Mouse (Mus musculus) limb, embryonic 12.5 days (tissue): ENCODE data around the gene Spsb4. TPM values are rescaled to one million over a fixed set of nuclear protein-coding genes. Genes with fewer than 3 reads are reported as not detected.
A peak's percentile ranks its signal among the peaks of the same experiment; 100 is the strongest.
"Not testable (repeated sequence)": the region's sequence is repeated elsewhere in the genome, so short reads cannot be mapped to it uniquely, and the experiment has no call there.

Experiments
- ATAC-seq: fragments of 200-750 bp; cut with Nextera tagmentation; 2 replicates; pipeline ENCODE4 v1.8.0; 2017; ENCODE audit warnings: low read depth, moderate TSS enrichment; ENCODE audit not compliant: insufficient number of reproducible peaks, insufficient read depth, low FRiP score, low TSS enrichment
- H3K27ac ChIP-seq: fragments of 300-500 bp; sonication (generic); 2 replicates; pipeline ENCODE4 v1.5.1; 2016; ENCODE audit warnings: mild to moderate bottlenecking, moderate library complexity
- H3K27me3 ChIP-seq: fragments of 300-500 bp; sonication (generic); 2 replicates; pipeline ENCODE4 v1.6.1; 2016; ENCODE audit warnings: mild to moderate bottlenecking, moderate library complexity
- H3K36me3 ChIP-seq: fragments of 300-500 bp; sonication (generic); 2 replicates; pipeline ENCODE4 v1.6.1; 2016; ENCODE audit warnings: mild to moderate bottlenecking, moderate library complexity
- H3K4me1 ChIP-seq: fragments of 300-500 bp; sonication (generic); replicated peaks from 2 replicates; pipeline ENCODE4 v1.6.1; 2016
- H3K4me2 ChIP-seq: fragments of 300-500 bp; sonication (generic); 2 replicates; pipeline ENCODE4 v1.6.1; 2016; ENCODE audit warnings: mild to moderate bottlenecking, moderate library complexity
- H3K4me3 ChIP-seq: fragments of 300-500 bp; sonication (generic); replicated peaks from 2 replicates; pipeline ENCODE4 v1.5.1; 2016; ENCODE audit warnings: mild to moderate bottlenecking
- H3K9ac ChIP-seq: fragments of 300-500 bp; sonication (generic); replicated peaks from 2 replicates; pipeline ENCODE4 v1.6.1; 2016; ENCODE audit warnings: mild to moderate bottlenecking, moderate library complexity
- H3K9me3 ChIP-seq: fragments of 300-500 bp; sonication (generic); 2 replicates; pipeline ENCODE4 v1.6.1; 2016; ENCODE audit warnings: mild to moderate bottlenecking, moderate library complexity
- WGBS: fragments of 180-500 bp; shearing (Covaris S2); methylation state at CpG from one replicate; pipeline ENCODE4 v1.1.7; 2016; 5-methylcytosine and 5-hydroxymethylcytosine counted together
- polyA plus RNA-seq: library from polyadenylated mRNA; unstranded; fragments of >200 nt; fragmentation: Nextera tagmentation; extraction: Ambion mirVana; gene quantifications from 2 replicates; pipeline ENCODE4 v1.2.1, GENCODE M21; 2016

The Spsb4 gene
- polyA plus RNA-seq, 1 experiment from 2014 or later = 60.8 TPM

- Histone ChIP-seq H3K4me2 (no peak overlapping the region), H3K36me3 (no peaks in the 10 kb centered on the region), H3K4me1 (peaks cover 54% of the 10 kb centered on the region), H3K27me3 (peaks cover 4% of the 10 kb centered on the region), H3K4me3 (no peak overlapping the region), H3K27ac (no peak overlapping the region), H3K9ac (no peak overlapping the region), H3K9me3 (no peaks in the 10 kb centered on the region)
- 75% methylated on average over 9 of the region's 9 CpGs for WGBS
- no peak for ATAC-seq
Observed at GRCm38 (mm10) chr9:96952310-96952975, 66.2 kb downstream of the Spsb4 start.

- Histone ChIP-seq H3K27me3 (peaks cover 4% of the 10 kb centered on the region), H3K4me1 (peaks cover 39% of the 10 kb centered on the region), H3K27ac (no peak overlapping the region), H3K4me3 (no peak overlapping the region), H3K36me3 (no peaks in the 10 kb centered on the region), H3K9ac (no peak overlapping the region), H3K4me2 (no peak overlapping the region), H3K9me3 (no peaks in the 10 kb centered on the region)
- no peak for ATAC-seq
- 92% methylated on average over 9 of the region's 9 CpGs for WGBS
Observed at GRCm38 (mm10) chr9:96949551-96949950, 69.1 kb downstream of the Spsb4 start.

- ATAC-seq = 0 out of 2 replicates have a peak, but pooled peaks have one; percentile 45
- Histone ChIP-seq H3K4me3 (no peak overlapping the region), H3K4me1 (peaks cover 37% of the 10 kb centered on the region), H3K36me3 (peaks cover 6% of the 10 kb centered on the region), H3K9me3 (no peaks in the 10 kb centered on the region), H3K27me3 (peaks cover 4% of the 10 kb centered on the region), H3K9ac (no peak overlapping the region), H3K27ac (no peak overlapping the region), H3K4me2 (no peak overlapping the region)
- WGBS = 72% methylated on average over 5 of the region's 5 CpGs
Observed at GRCm38 (mm10) chr9:96948546-96948945, 70.1 kb downstream of the Spsb4 start.

- 82% methylated on average over 5 of the region's 5 CpGs for WGBS
- ATAC-seq = no peak
- Histone ChIP-seq H3K4me2 (no peak overlapping the region), H3K27ac (no peak overlapping the region), H3K9ac (no peak overlapping the region), H3K4me1 (peaks cover 32% of the 10 kb centered on the region), H3K27me3 (peaks cover 4% of the 10 kb centered on the region), H3K36me3 (peaks cover 18% of the 10 kb centered on the region), H3K4me3 (no peak overlapping the region), H3K9me3 (no peaks in the 10 kb centered on the region)
Observed at GRCm38 (mm10) chr9:96947171-96947570, 71.5 kb downstream of the Spsb4 start.

GRCm38 (mm10) chr9:96944517-96944916 lies 74.1 kb downstream of the Spsb4 start:
- no peak for ATAC-seq
- Histone ChIP-seq H3K4me1 (peaks cover 28% of the 10 kb centered on the region), H3K9me3 (peaks cover 14% of the 10 kb centered on the region), H3K4me2 (no peak overlapping the region), H3K36me3 (peaks cover 35% of the 10 kb centered on the region), H3K4me3 (no peak overlapping the region), H3K27me3 (peaks cover under 1% of the 10 kb centered on the region), H3K27ac (peak overlapping the region; percentile 35; the same call in 1 of the 2 replicates), H3K9ac (no peak overlapping the region)
- 71% methylated on average over 16 of the region's 16 CpGs for WGBS

GRCm38 (mm10) chr9:96942975-96943374 lies 75.7 kb downstream of the Spsb4 start:
- peaks cover 14% of the 10 kb centered on the region for H3K9me3 ChIP-seq
- no peaks in the 10 kb centered on the region; the same call in 1 of the 2 replicates for H3K27me3 ChIP-seq
- H3K9ac ChIP-seq = no peak overlapping the region
- 89% methylated on average over 3 of the region's 3 CpGs for WGBS
- no peak overlapping the region for H3K27ac ChIP-seq
- H3K4me3 ChIP-seq = no peak overlapping the region
- H3K36me3 ChIP-seq = peaks cover 35% of the 10 kb centered on the region
- no peak overlapping the region for H3K4me2 ChIP-seq
- peaks cover 24% of the 10 kb centered on the region for H3K4me1 ChIP-seq
- no peak; the same call in 1 of the 2 replicates for ATAC-seq

- H3K4me2 ChIP-seq = no peak overlapping the region
- peaks cover 31% of the 10 kb centered on the region for H3K36me3 ChIP-seq
- H3K9ac ChIP-seq = 0 out of 2 replicates have a peak overlapping the region, but pooled peaks have one; percentile 12
- no peak overlapping the region for H3K4me3 ChIP-seq
- H3K27ac ChIP-seq = no peak overlapping the region
- H3K4me1 ChIP-seq = peaks cover 15% of the 10 kb centered on the region
- no peaks in the 10 kb centered on the region; the same call in 1 of the 2 replicates for H3K27me3 ChIP-seq
- H3K9me3 ChIP-seq = peaks cover 16% of the 10 kb centered on the region
- ATAC-seq = no peak
- WGBS = 61% methylated on average over 5 of the region's 5 CpGs
Observed at GRCm38 (mm10) chr9:96938887-96939286, 79.8 kb downstream of the Spsb4 start.

GRCm38 (mm10) chr9:96936427-96936826 lies 82.2 kb downstream of the Spsb4 start:
- not testable (repeated sequence) for H3K4me3 ChIP-seq, ATAC-seq, H3K4me2 ChIP-seq, H3K27ac ChIP-seq, H3K9ac ChIP-seq, H3K36me3 ChIP-seq, H3K27me3 ChIP-seq
- H3K4me1 ChIP-seq = peaks cover 15% of the 10 kb centered on the region
- H3K9me3 ChIP-seq = peaks cover 15% of the 10 kb centered on the region
- 88% methylated on average over 2 of the region's 2 CpGs for WGBS

GRCm38 (mm10) chr9:96935556-96936300 lies 82.9 kb downstream of the Spsb4 start:
- Histone ChIP-seq H3K27ac (no peak overlapping the region), H3K36me3 (peaks cover 2% of the 10 kb centered on the region), H3K27me3 (no peaks in the 10 kb centered on the region; the same call in 1 of the 2 replicates), H3K4me2 (no peak overlapping the region), H3K9me3 (peaks cover 11% of the 10 kb centered on the region), H3K9ac (no peak overlapping the region), H3K4me3 (no peak overlapping the region), H3K4me1 (peaks cover 15% of the 10 kb centered on the region)
- WGBS = 60% methylated on average over 15 of the region's 15 CpGs
- ATAC-seq = no peak

GRCm38 (mm10) chr9:96934816-96935215 lies 83.8 kb downstream of the Spsb4 start:
- ATAC-seq = no peak
- WGBS = 84% methylated on average over 3 of the region's 3 CpGs
- Histone ChIP-seq H3K9ac (no peak overlapping the region), H3K27me3 (no peaks in the 10 kb centered on the region; the same call in 1 of the 2 replicates), H3K4me2 (no peak overlapping the region), H3K4me1 (peaks cover 16% of the 10 kb centered on the region), H3K36me3 (no peaks in the 10 kb centered on the region), H3K4me3 (no peak overlapping the region), H3K9me3 (0 out of 2 replicates have a peak, but pooled peaks cover 5% of the 10 kb centered on the region), H3K27ac (no peak overlapping the region)

GRCm38 (mm10) chr9:96932751-96933150 lies 85.9 kb downstream of the Spsb4 start:
- Histone ChIP-seq H3K27ac (no peak overlapping the region), H3K4me2 (no peak overlapping the region), H3K27me3 (peaks cover 3% of the 10 kb centered on the region; the same call in 1 of the 2 replicates), H3K4me1 (peaks cover 8% of the 10 kb centered on the region), H3K4me3 (no peak overlapping the region), H3K9ac (no peak overlapping the region), H3K9me3 (0 out of 2 replicates have a peak, but pooled peaks cover 5% of the 10 kb centered on the region), H3K36me3 (no peaks in the 10 kb centered on the region)
- 85% methylated on average over 8 of the region's 8 CpGs for WGBS
- no peak for ATAC-seq
